Mouse (Mus musculus) naive thymus-derived CD4-positive, alpha-beta T cell, adult 2 months (primary cell): ENCODE data around the gene Src.

Experiments used
- DNase-seq: peaks from one replicate; pipeline ENCODE4 v3.0.0-alpha.2; 2011; ENCODE audit warnings: low read depth

Src gene

DNA sequence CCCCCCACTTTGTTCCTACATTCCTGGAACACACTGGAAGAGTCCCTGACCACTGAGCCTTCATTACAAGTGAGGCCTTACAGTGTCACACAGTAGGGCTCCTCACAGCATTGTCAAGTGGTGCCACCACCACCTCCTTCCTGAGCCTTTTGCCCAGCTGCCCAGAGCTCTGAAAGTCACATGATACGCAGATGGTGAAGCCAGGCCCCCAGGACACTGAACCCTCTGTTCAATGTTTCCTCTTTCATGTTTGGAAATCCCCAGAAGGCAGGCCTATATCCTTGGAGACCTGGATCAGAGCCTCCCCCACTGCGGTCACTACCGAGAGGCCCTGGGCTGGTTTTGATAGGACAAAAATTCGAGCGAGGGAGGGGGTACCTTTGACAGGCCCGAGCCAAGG is 1.0 kb upstream of the Src start:
- no peak for DNase-seq

GRCm38 (mm10) chr2:157418609-157419071 is 396 bp downstream of the Src start:
- DNase-seq = no peak

DNA sequence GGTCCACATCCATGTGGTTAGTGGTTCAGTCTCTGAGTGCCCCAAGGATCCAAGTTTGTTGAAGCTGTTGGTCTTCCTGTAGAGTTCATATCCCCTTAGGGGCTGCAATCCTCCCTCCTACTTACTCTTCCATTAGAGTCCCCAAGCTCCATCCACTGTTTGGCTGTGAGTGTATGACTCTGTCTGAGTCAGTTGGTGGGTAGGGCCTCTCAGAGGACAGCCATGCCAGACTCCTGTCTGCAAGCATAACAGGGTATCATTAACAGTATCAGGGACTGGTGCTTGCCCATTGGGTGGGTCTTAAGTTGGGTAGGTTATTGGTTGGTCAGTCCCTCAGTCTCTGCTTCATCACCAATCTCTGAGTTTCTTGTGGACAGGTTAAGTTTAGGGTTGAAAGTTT is 1.3 kb downstream of the Src start:
- no peak for DNase-seq

- no peak for DNase-seq
These were observed 2.2 kb downstream of the Src start for GRCm38 (mm10) chr2:157420404-157420803.

DNA sequence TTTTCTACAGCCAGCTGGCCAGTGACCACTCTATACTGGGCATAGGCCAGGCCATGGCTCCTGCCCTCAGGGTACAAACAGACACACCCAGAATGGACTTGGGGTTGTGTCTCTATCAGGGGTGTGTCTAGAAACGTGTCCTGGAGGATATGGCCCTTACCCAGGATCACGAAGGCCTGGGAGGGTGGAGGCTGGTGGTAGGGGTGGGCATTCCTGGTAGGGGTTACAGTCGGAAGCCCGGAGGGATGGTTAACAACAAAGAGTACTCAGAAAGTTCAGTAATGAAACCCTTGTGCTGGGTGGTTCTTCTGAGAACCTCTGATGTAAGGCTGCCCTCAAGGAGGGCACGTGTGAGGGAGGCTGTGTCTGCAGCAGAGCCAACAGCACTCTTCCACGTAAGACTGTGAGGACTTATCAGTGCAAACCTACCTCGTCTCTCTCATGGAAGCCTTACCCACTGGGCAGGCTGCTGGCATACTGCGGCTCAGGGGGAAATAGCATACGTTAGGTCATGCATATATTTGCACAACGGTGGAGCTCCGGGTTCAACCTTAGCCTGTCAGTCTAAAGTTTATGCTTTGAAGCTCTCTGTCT is 3.9 kb downstream of the Src start:
- DNase-seq = no peak

GRCm38 (mm10) chr2:157422854-157423705 is 4.8 kb downstream of the Src start:
- DNase-seq = no peak

- no peak for DNase-seq
These were observed 5.5 kb downstream of the Src start for GRCm38 (mm10) chr2:157423706-157424125.

DNA sequence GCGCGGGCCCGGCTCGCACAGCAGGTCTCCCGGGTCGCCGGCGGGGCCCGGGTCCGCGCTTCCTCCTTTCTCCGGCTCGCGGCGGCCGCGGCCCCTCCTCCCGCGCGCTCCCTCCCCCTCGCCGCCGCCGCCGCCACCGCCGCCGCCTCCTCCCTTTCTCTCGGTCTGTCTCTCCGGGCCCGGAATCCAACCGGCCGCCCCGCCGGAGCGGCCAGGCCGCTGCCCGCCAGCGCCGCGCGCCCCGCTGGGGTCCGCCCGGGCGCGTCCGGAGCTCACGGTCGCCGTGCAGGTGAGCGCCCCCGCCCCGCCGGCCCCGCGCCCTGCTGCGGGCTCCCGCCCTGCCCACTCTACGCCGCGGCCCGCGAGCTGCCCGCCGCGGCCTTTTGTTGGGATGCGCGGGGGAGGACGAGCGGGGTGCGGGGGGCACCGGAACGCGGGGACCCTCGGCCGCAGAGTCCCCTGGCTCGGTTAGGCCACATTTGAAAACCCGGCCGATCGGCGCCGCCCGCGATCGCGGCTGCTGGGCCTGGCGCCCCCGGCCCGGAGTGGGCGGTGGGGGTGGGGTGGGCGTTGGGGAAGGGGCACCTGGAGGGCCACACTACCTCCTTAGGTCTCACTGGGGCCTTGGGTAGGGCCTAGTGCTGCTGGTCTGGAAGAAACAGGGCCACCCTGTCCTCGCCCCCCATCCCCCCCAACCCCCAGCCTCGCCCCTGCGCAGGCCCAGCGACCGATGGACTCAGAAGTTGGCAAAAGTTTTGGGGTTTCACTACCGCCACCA is 6.1 kb downstream of the Src start:
- no peak for DNase-seq

DNA sequence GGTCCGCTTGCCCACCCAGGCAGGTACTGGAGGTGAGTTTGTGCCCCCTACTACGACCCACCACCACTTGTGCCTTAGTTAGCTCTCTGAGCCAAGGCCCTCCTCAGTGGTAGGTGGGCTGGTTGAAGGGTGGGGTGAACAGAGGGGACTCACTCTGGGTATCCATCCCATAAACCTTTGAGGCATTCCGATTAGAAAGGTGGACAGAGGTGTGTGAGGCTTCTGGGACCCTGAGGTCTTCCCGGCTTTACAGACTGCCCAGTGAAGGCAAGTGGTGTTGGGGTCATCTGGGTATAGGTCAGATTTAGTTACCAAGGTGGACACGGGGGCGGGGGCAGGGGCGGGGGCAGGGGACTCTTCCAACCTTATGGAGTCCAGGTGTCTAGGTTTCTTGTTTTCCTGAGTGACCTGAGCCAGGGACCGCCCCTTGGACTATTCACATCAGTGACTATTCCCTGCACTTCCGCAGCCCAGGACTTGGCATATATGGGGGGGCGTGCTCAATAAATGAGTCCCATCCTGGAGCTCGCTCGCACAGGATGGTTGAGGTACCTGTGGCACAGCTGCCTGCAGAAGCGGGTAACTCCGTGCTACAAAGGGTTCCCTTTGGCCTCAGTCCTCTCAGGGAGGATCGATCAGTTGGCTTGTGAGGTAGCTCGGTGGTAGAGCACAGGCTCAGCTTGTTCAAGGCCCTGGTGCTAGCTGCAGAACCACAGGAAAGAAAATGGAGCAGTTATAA is 6.8 kb downstream of the Src start:
- DNase-seq = no peak

- DNase-seq = no peak
These were observed 7.4 kb downstream of the Src start for GRCm38 (mm10) chr2:157425643-157425988.

DNA sequence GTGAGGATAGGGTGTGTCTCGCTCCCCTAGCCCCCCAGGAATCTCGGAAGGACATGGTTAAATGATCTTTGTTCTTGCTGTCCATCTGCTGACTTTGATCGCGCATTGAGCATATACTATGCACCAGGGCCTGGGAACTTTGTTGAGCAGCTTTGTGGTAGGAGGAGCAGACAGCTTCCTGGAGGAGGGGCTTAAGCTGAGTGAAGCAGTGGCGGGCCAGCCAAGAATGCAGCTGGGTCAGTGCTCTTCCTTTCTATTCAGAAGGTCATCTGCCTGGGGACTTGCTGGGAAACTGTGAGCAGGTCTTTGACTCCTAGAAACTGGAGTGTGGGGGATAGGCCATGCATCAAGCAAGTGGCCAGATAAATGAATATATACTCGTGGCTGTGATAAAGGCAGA is 7.9 kb downstream of the Src start:
- no peak for DNase-seq

DNA sequence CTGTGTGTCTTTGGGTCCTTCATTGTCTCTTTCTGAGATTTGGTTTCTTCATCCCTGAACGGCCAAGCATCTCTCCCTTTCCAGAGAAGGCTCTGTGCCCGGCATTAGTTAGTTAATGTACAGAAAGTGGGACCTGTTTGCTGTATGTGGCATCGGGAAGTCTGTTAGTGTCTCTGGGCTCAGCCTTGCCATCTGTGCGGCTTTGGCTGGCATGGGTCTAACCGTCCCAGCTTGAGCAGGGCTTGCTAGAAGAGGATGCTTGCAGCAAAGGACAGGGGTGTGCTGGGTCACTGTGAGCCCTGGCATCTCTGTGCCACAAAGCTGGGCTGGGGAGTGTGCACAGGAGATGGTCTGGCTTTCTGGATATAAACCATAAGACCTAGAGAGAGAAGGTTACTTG is 8.9 kb downstream of the Src start:
- no peak for DNase-seq

DNA sequence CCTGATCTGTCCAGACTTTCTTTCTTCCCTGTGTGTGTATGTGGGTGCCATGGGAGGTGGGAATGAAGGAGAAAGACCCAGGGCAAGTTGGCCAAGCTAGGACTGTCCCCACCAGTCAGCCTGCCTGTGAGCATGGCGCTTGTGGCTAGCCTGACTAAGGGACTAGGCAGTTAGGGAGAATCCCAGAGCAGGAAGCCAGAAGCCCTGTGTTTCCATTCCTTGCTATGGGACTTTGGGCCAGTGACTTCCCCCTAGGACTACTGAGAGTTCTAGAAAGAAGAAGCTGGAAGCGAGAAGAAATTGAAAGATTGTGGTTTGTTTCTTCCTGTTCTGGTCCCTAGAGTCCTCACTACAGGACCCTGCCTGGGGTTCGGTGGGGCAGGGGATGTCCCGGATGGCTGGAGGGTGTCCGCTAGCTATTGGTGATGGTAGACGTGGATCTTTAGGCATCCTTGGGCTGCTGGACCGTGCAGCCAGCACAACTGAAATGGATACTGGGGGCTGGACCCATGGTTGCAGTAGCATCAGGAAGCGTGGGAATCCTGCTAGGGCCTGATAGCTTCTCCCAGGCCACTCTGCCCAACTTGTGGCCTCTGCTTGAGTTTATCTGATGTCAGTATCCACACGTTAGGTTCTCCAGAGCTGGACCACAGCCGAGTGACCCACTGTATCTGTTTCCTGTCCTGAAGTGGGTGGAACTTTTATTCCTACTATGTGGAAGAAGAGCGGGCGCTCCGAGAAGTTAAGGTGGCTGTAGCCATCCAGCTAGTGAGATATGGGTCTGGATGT is 10.3 kb downstream of the Src start:
- DNase-seq = no peak

DNA sequence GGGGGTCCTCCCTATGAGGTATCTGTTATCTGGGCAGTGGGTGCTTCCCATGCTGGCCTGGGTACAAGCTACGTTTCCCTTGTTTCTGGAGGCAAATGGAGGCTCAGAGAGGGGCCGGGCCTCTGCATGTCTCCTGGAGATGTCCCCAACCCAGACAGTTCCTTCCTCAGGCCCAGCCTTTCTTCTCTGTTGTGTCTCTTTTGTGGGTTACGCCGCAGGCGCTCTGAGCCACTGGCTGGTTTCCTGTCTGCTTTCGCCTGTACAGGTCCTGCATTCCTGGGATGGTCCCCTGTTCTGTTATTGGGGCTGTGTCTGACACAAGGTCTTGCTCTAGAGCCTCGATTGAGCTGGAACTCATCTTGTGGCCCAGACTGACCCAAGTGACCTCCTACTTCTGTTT is 11.5 kb downstream of the Src start:
- DNase-seq = no peak

GRCm38 (mm10) chr2:157430667-157431429 is 12.6 kb downstream of the Src start:
- no peak for DNase-seq

DNA sequence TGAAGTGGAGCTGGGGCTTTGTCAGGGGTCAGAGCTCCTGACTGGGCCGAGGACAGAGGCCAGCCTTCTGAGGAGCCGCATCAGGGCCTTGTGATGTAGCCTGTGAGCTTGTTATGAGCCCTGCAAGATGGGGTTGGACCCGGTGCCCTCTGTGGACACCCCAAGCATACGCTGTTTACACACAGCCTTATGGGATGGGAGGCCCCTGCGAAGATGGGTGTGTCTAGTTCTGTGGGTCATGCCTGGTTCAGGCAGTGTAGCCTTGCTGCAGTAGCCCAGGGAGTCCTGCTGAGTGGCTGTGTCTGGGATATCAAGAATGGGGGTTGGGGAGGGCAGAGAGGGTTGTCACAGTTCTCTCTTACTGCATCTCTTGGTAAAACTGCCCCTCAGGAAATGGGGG is 13.7 kb downstream of the Src start:
- DNase-seq = no peak

DNA sequence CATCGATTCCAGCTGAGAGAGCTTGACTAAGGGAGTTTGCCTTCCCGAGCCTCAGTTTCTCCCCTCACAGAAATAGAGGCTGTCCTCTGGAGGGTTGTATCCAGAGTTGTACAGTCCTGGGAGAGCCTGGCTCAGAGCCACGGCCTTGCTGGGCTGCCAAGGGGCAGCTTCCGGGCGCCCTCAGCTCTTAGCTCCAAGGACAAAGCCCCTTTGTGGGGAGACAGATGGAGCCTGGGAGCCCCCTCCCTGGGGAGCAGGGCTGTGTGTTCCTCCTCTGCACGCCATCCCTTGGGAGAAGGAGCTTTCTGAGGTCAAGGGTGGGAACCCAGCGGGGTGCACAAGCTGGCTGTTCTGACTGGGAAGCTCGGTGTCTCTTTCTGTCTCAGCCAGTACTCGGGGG is 14.2 kb downstream of the Src start:
- DNase-seq = no peak

DNA sequence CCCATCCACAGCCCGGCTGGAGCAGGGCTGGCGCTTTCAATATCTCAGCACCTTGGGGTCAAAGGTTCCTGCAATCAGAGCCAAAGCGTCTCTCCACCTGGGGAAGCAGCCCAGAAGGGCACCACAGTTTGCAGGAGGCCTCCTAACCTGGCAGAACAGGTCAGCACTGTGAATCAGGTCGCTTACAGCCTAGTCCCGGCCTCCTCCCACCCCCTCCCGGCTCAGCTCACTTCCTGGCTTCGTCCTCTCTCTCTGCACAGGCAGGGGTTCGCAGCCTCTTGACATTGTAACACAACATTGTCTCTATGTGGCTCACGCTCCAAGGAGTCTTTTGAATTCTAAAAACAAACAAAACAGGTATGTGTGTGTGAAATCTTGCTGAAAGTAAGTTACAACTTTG is 15.8 kb downstream of the Src start:
- DNase-seq = no peak

- DNase-seq = no peak
These were observed 16.3 kb downstream of the Src start for GRCm38 (mm10) chr2:157434497-157434896.

DNA sequence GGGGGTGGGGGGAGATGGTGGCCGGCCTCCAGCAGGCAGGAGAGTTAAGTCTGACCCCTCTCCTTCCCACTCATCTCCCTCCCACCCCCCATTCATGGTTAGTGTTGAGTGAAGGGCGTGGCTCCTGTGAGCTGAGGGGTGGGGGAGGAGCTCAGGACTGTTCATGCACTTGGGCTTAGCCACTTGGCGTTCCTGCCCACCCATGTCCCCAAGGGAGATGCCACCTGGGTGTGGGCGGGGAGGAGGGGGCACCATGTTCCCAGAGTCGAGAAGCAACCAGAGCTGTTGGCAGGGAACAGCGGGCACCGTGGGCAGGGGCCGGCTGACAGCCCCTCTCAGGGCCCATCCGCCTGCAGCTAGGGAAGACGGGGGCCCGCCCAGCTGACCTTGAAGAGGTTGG is 18.3 kb downstream of the Src start:
- no peak for DNase-seq

- no peak for DNase-seq
These were observed 18.9 kb downstream of the Src start for GRCm38 (mm10) chr2:157437123-157437522.
